Mouse (Mus musculus): ENCODE results near the gene Trp53tg5. TPM values are rescaled to one million over a fixed set of nuclear protein-coding genes. Genes with fewer than 3 reads are reported as not detected.
A peak's percentile ranks its signal among the peaks of the same experiment; 100 is the strongest.

Trp53tg5 gene
- polyA plus RNA-seq, 1 experiment from 2014 or later, result not detected

- no peak for ATAC-seq (replicated peaks)
- Histone ChIP-seq H3K9me3 (no peaks in the 10 kb centered on the region), H3K4me2 (replicated peaks) (no peak overlapping the region), H3K4me3 (no peak overlapping the region), H3K27ac (replicated peaks) (no peak overlapping the region), H3K27me3 (peaks cover 17% of the 10 kb centered on the region; the same call in 1 of the 2 replicates), H3K36me3 (0 out of 2 replicates have a peak, but pooled peaks cover 5% of the 10 kb centered on the region), H3K9ac (replicated peaks) (no peak overlapping the region), H3K4me1 (peaks cover 17% of the 10 kb centered on the region)
- 53% methylated on average over 9 of the region's 9 CpGs for WGBS
Observed at GRCm38 (mm10) chr2:164487812-164488211, 14.3 kb upstream of the Trp53tg5 start.

GRCm38 (mm10) chr2:164487115-164487527 is 13.6 kb upstream of the Trp53tg5 start:
- H3K27ac ChIP-seq (replicated peaks), result no peak overlapping the region
- 0 out of 2 replicates have a peak, but pooled peaks have one; percentile 26 for ATAC-seq (replicated peaks)
- peaks cover 17% of the 10 kb centered on the region for H3K4me1 ChIP-seq
- peak overlapping the region; percentile 100 for H3K4me2 ChIP-seq (replicated peaks)
- 10% methylated on average over 11 of the region's 11 CpGs for WGBS
- H3K27me3 ChIP-seq, result peaks cover 17% of the 10 kb centered on the region; the same call in 1 of the 2 replicates
- 0 out of 2 replicates have a peak, but pooled peaks cover 5% of the 10 kb centered on the region for H3K36me3 ChIP-seq
- no peaks in the 10 kb centered on the region for H3K9me3 ChIP-seq
- H3K9ac ChIP-seq (replicated peaks), result peak overlapping the region; percentile 61
- H3K4me3 ChIP-seq, result peak overlapping the region; percentile 69

- peaks cover 17% of the 10 kb centered on the region; the same call in 1 of the 2 replicates for H3K27me3 ChIP-seq
- H3K4me3 ChIP-seq, result peak overlapping the region; percentile 69
- H3K9ac ChIP-seq (replicated peaks), result peak overlapping the region; percentile 61
- peak; percentile 73 for ATAC-seq (replicated peaks)
- under 1% methylated on average over 86 of the region's 90 CpGs for WGBS
- peaks cover 17% of the 10 kb centered on the region for H3K4me1 ChIP-seq
- H3K27ac ChIP-seq (replicated peaks), result no peak overlapping the region
- 0 out of 2 replicates have a peak, but pooled peaks cover 5% of the 10 kb centered on the region for H3K36me3 ChIP-seq
- no peaks in the 10 kb centered on the region for H3K9me3 ChIP-seq
- peak overlapping the region; percentile 100 for H3K4me2 ChIP-seq (replicated peaks)
Observed at GRCm38 (mm10) chr2:164486258-164487114, 13.0 kb upstream of the Trp53tg5 start.

DNA sequence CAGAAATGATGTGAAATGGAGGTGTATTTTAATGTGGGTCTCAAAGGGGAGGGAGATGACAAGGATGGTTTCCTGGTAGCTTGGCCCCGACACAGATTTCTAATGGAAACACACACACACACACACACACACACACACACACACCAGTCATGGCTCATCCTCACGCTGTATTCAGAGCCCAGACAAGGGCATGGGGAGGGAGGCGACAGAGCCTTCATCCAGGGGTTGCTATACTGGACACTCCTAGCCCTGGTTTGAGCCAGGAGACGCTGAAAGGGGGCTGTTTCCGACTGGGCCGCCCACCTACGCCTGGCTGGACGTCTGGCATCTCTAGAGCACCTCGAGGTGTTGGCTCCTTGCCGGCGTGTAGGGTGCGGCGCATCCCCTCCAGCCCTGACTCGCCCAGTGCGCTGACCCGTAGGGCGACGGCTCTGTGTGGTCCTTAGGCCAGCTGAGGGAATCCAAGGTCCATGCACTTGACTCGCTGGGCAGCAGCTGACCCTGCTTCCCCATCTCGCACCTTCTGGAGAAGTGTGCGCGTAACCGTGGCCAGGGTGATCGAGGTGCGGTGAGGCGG is 12.2 kb upstream of the Trp53tg5 start, which contains the start of gene Dbndd2:
Gene Dbndd2 (plus strand): TSS at position 426 of the 577 bp plus-strand sequence.
- ATAC-seq (replicated peaks), result peak; percentile 55
- H3K27ac ChIP-seq (replicated peaks), result no peak within 1 kb of the TSS
- H3K36me3 ChIP-seq, result 0 out of 2 replicates have a peak, but pooled peaks cover 5% of the 10 kb centered on the region

DNA sequence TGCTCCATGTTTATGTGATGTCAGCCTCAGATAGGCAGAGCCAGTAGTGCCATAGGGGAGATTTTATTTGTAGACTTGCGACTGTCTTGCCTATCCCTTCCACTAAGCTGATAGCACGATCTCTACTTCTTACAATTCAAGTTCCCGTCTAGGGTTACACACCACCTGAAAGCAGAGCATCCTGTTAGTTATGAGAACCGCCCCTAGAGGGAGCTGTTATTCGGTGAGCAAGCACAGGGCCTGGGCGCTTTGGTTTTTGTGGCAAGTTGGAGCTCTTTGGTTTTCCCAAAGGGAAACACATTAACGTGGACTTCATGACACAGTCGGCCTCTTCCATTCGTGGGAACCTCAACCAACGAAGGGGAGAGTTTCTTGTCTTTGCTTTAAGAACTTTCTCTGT is 3.3 kb downstream of the Trp53tg5 start:
- Histone ChIP-seq H3K36me3 (peaks cover 42% of the 10 kb centered on the region), H3K4me2 (replicated peaks) (no peak overlapping the region), H3K9me3 (no peaks in the 10 kb centered on the region), H3K4me1 (no peaks in the 10 kb centered on the region), H3K4me3 (no peak overlapping the region), H3K27me3 (no peaks in the 10 kb centered on the region), H3K27ac (replicated peaks) (no peak overlapping the region), H3K9ac (replicated peaks) (no peak overlapping the region)
- ATAC-seq (replicated peaks), result no peak
- 29% methylated on average over 10 of the region's 10 CpGs for WGBS

More for the DNA sequence above, 12.2 kb upstream of the Trp53tg5 start, which contains the start of gene Dbndd2:
- no peaks in the 10 kb centered on the region for H3K9me3 ChIP-seq
- H3K4me1 ChIP-seq, result peaks cover 17% of the 10 kb centered on the region
- H3K9ac ChIP-seq (replicated peaks), result peak within 1 kb of the TSS; percentile 61
- peaks cover 17% of the 10 kb centered on the region; the same call in 1 of the 2 replicates for H3K27me3 ChIP-seq
- WGBS, result 1% methylated on average over 26 of the region's 26 CpGs
- H3K4me3 ChIP-seq, result peak within 1 kb of the TSS; percentile 69
- peak within 1 kb of the TSS; percentile 100 for H3K4me2 ChIP-seq (replicated peaks)

- no peak for ATAC-seq (replicated peaks)
- H3K27me3 ChIP-seq, result no peaks in the 10 kb centered on the region
- H3K4me3 ChIP-seq, result no peak overlapping the region
- peaks cover 12% of the 10 kb centered on the region for H3K4me1 ChIP-seq
- H3K9me3 ChIP-seq, result no peaks in the 10 kb centered on the region
- no peak overlapping the region for H3K9ac ChIP-seq (replicated peaks)
- WGBS, result 91% methylated on average over 5 of the region's 5 CpGs
- no peak overlapping the region for H3K4me2 ChIP-seq (replicated peaks)
- H3K27ac ChIP-seq (replicated peaks), result no peak overlapping the region
- peaks cover 48% of the 10 kb centered on the region for H3K36me3 ChIP-seq
Observed at GRCm38 (mm10) chr2:164466787-164467186, 6.7 kb downstream of the Trp53tg5 start.

DNA sequence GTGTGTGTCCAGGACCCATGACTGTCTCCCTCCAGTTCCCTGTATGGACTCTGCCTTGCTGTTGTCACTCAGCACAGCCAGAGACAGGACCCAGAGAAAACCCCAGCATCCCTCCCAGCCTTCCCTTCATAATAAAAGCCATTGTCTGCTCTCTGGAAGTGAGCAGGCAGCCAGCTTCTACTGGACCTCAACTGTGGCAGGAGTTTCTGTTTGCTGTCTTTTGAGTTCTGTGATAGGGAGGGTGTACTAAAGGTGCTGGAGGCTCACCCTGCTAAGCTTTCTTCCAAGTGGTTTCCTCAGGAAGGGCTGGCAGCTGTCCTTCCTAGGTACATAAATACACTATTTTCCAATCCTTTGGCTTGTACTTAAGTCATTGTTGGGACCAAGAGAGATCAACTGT is 8.4 kb downstream of the Trp53tg5 start:
- peaks cover 45% of the 10 kb centered on the region for H3K36me3 ChIP-seq
- H3K4me1 ChIP-seq, result peaks cover 15% of the 10 kb centered on the region
- no peak overlapping the region for H3K9ac ChIP-seq (replicated peaks)
- ATAC-seq (replicated peaks), result no peak
- H3K4me3 ChIP-seq, result no peak overlapping the region
- H3K27me3 ChIP-seq, result no peaks in the 10 kb centered on the region
- no peaks in the 10 kb centered on the region for H3K9me3 ChIP-seq
- H3K27ac ChIP-seq (replicated peaks), result no peak overlapping the region
- no peak overlapping the region for H3K4me2 ChIP-seq (replicated peaks)

- Histone ChIP-seq H3K4me2 (replicated peaks) (peak within 1 kb of the TSS; percentile 69), H3K9ac (replicated peaks) (peak within 1 kb of the TSS; percentile 80), H3K4me3 (peak within 1 kb of the TSS; percentile 72), H3K27ac (replicated peaks) (peak within 1 kb of the TSS; percentile 92), H3K27me3 (no peaks in the 10 kb centered on the region), H3K36me3 (peaks cover 27% of the 10 kb centered on the region), H3K9me3 (no peaks in the 10 kb centered on the region), H3K4me1 (peaks cover 22% of the 10 kb centered on the region)
- peak; percentile 99 for ATAC-seq (replicated peaks)
- WGBS, result under 1% methylated on average over 79 of the region's 79 CpGs
Observed at GRCm38 (mm10) chr2:164460745-164461551, 12.6 kb downstream of the Trp53tg5 start, which contains the start of gene Gm20458. TSS of gene Gm20458 (plus strand) at chr2:164460967.

DNA sequence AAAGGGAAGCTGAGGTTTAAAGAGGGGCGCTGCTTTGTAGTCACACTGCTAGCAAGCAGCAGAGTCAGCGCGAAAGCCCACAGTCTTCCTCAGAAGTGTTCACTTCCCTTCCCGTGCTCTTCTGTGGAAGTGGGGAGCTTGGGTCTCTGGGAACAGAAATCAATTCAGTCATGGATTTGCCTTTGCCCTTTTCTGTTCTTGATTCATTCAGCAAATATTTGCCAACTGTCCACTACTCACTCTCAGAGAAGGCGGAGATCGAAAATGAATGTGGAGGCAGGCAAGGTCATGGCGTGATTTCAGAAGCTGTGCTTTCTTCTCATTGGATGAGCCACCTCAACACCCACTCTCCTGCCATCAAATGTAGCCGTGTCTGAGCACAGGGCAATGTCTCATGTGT is 15.0 kb downstream of the Trp53tg5 start:
- Histone ChIP-seq H3K4me1 (peaks cover 22% of the 10 kb centered on the region), H3K4me3 (no peak overlapping the region), H3K27me3 (no peaks in the 10 kb centered on the region), H3K9me3 (no peaks in the 10 kb centered on the region), H3K4me2 (replicated peaks) (no peak overlapping the region), H3K9ac (replicated peaks) (no peak overlapping the region), H3K36me3 (peaks cover 8% of the 10 kb centered on the region), H3K27ac (replicated peaks) (no peak overlapping the region)
- ATAC-seq (replicated peaks), result no peak
- WGBS, result 86% methylated on average over 8 of the region's 8 CpGs

DNA sequence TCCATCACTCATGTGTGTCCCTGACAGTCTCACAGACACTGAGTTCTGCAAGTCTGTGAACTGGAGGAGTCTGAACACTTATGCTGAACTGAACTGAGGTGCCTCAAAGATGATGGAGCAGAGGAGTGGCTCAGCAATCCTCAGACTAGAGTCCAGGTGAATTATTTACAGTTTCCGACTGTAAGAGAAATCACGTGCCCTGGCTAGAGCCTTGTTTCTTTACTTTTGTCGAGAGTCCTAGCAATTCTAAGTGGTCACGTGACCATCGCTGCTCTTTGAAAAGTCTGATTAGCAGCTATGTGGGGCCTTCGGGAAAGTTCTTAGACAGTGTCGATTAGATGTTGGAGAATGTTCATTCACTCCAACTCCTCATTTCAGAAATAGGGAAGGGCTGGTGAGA is 15.6 kb downstream of the Trp53tg5 start:
- peaks cover 22% of the 10 kb centered on the region for H3K4me1 ChIP-seq
- H3K36me3 ChIP-seq, result 0 out of 2 replicates have a peak, but pooled peaks cover 2% of the 10 kb centered on the region
- no peak for ATAC-seq (replicated peaks)
- H3K9ac ChIP-seq (replicated peaks), result no peak overlapping the region
- WGBS, result 58% methylated on average over 7 of the region's 7 CpGs
- H3K27me3 ChIP-seq, result no peaks in the 10 kb centered on the region
- no peaks in the 10 kb centered on the region for H3K9me3 ChIP-seq
- no peak overlapping the region for H3K4me2 ChIP-seq (replicated peaks)
- H3K27ac ChIP-seq (replicated peaks), result no peak overlapping the region
- H3K4me3 ChIP-seq, result no peak overlapping the region

DNA sequence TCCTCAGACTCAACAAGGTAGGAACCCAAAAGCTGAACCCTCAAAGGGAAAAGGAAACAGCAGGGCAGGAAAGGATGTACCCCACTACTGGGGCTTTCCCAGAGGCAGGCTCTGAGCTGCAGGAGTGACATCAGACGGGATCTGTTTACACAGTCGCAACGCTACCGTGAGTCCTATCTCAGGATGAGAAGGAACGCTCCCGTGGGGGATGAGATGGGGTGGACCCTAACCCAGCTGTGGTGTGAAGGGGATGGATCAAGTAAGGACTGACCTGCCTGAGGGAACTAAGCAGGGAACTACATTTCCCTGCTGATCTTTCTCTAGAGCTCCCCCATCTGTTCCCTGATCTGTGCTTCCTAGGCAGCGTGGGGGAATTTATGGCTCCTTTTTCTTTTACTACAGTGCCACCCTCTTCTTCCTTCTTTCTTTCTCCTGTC is 16.6 kb downstream of the Trp53tg5 start, which contains the start of gene Sys1:
Gene Sys1 (plus strand): TSS at position 101 of the 437 bp plus-strand sequence.
- H3K4me3 ChIP-seq, result no peak within 1 kb of the TSS
- H3K27ac ChIP-seq (replicated peaks), result no peak within 1 kb of the TSS
- H3K36me3 ChIP-seq, result no peaks in the 10 kb centered on the region
- H3K4me1 ChIP-seq, result peaks cover 11% of the 10 kb centered on the region
- WGBS, result 3% methylated on average over 7 of the region's 7 CpGs
- peak within 1 kb of the TSS; percentile 30; the same call in 1 of the 2 replicates for H3K9ac ChIP-seq (replicated peaks)
- no peaks in the 10 kb centered on the region for H3K9me3 ChIP-seq
- peak within 1 kb of the TSS; percentile 19; the same call in 1 of the 2 replicates for H3K4me2 ChIP-seq (replicated peaks)
- no peaks in the 10 kb centered on the region for H3K27me3 ChIP-seq
- no peak for ATAC-seq (replicated peaks)
